Mouse (Mus musculus) brown adipose tissue, adult 24 weeks (tissue): ENCODE data around the gene Cd82. TPM values are rescaled to one million over a fixed set of nuclear protein-coding genes. Genes with fewer than 3 reads are reported as not detected.

ENCODE experiments used
- H3K27ac ChIP-seq: fragments of 200-500 bp; replicated peaks from 2 replicates; pipeline ENCODE4 v1.5.1; 2012; ENCODE audit warnings: low read depth, mild to moderate bottlenecking, low read length
- H3K4me1 ChIP-seq: fragments of 200-500 bp; 2 replicates; pipeline ENCODE4 v1.6.1; 2012; ENCODE audit warnings: low read length, mixed read lengths; ENCODE audit not compliant: control insufficient read depth, insufficient read depth, insufficient read length
- H3K4me3 ChIP-seq: fragments of 200-500 bp; 2 replicates; pipeline ENCODE4 v1.5.1; 2012; ENCODE audit warnings: low read depth, mild to moderate bottlenecking, low read length, moderate library complexity; ENCODE audit not compliant: insufficient read depth
- polyA plus RNA-seq: library from polyadenylated mRNA; stranded (reverse); fragments of >200 nt; gene quantifications from 2 replicates; pipeline ENCODE4 v1.2.4, GENCODE M21; 2012; ENCODE audit not compliant: missing spikeins, insufficient read depth, insufficient read length

Gene Cd82
- polyA plus RNA-seq, 1 experiment, result 13.8 TPM

DNA sequence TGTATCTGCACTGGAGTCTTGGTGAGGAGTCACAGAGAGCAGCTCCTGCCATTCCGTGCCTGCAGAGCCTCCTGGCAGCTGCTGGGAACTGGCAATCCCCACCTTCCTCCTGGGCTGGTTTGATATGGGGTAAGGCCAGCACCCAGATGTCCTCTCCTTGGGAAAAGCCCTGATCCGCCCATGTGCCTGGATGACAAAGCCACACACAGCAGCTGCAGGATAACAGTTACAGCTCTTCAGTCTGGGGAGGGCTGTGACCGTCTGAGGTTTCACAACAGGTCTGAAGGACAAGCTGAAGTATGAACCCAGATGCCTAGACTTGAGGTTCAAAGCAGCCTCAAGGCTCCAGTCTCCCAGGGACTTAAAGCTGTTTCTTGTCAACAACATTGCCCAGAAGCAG, 6.8 kb downstream of the Cd82 start:
- H3K4me3 ChIP-seq, result no peak overlapping the region
- no peak overlapping the region for H3K27ac ChIP-seq
- no peaks in the 10 kb centered on the region; the same call in 1 of the 2 replicates for H3K4me1 ChIP-seq

- H3K4me3 ChIP-seq, result no peak overlapping the region
- H3K4me1 ChIP-seq, result no peaks in the 10 kb centered on the region; the same call in 1 of the 2 replicates
- H3K27ac ChIP-seq, result no peak overlapping the region
Measured at GRCm38 (mm10) chr2:93454817-93455591, 7.9 kb downstream of the Cd82 start.

GRCm38 (mm10) chr2:93454334-93454733, 8.6 kb downstream of the Cd82 start:
- H3K27ac ChIP-seq, result no peak overlapping the region
- H3K4me1 ChIP-seq, result no peaks in the 10 kb centered on the region; the same call in 1 of the 2 replicates
- no peak overlapping the region for H3K4me3 ChIP-seq

DNA sequence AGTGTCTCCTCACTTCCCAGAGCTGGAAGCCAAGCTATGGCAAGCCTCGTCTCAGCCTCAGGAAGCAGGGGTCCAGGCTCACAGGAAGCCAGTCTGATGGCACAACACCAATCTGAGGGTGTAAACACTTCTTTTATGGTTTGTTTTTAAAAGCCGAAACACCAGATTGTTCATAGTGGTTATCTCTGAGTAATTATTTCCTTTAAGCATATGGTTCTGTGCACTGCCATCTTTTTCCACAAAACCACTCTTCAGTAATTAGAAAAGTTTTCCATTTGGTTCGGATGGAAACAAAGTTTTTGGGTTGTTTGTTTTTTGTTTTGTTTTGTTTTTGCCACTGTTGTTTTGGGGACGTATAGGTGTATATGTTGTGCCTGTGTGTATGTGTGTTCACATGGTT, 9.9 kb downstream of the Cd82 start:
- Histone ChIP-seq H3K4me3 (no peak overlapping the region), H3K27ac (no peak overlapping the region), H3K4me1 (no peaks in the 10 kb centered on the region; the same call in 1 of the 2 replicates)

DNA sequence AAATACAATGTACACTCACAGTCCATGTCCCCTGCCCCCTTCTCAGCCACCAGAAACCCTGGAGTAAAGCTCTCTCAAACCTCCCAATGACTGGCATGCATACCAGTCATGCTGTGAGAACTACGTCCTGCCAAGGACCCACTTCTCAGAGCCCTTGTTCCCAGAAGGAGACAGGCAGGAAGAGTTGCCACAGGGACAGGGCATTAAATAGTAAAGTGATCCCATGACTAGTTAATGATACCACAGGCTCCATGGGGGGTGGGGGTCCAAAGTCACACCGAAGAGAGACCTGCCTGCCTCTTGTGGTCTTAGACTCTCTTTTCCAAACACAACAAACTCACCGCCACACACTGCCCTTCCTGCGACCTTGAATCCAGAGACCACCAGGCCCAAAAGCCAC, 10.4 kb downstream of the Cd82 start:
- Histone ChIP-seq H3K4me3 (no peak overlapping the region), H3K27ac (no peak overlapping the region), H3K4me1 (no peaks in the 10 kb centered on the region)

DNA sequence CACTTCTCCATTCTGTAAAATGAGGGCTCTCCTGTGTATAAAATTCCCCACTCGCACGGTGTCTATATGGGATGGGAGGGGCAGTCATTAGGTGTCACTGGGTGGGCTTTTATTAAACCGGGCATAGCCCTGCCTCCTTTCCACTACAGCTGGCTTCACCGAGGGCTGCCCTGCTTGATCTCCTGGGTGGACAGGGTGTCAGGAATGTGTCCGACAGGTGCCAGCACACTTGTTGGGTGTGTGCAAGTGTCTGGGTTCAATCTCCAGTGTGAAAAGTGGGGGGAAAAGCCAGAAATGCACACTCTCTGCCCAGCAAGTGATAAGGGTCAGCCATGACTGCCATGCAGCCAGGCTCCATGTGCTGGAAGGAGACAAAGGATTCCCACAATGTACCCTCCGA, 10.9 kb downstream of the Cd82 start:
- H3K27ac ChIP-seq, result no peak overlapping the region
- peaks cover 2% of the 10 kb centered on the region; the same call in 1 of the 2 replicates for H3K4me1 ChIP-seq
- no peak overlapping the region for H3K4me3 ChIP-seq

DNA sequence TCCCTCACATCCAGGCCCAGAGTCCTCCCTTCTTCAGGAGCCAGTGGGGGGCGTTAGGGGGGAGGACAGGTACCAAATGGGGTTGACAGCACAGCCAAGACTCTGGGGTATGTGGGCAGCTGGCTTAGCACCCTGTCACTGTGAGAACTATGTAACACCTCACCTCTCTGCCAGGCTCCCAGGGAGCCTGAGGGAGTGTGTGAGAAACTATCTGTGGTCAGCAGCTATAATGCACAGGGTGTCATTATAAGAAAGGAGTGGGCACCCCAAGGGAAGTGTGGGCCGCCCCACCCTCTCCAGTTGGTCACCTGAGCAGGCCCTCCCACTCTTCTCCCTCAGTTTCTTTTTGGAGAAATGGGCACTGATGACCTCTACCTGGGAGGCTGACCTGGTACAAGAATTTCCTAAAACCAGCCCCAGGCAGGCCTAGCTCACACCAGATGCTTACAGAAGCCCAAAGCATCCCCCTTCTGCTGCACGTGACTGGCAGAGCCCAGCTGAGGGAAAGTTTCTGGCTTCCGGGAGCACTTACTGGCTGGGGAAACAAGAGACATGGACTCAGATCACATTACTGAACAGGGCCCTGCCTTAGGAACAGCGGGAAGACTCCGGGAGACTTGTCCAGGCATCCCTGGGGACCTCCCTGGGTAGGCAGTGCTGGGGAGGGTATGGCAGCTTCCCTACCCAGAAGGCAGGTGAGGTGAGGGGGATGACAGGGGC, 11.6 kb downstream of the Cd82 start:
- Histone ChIP-seq H3K27ac (no peak overlapping the region), H3K4me3 (no peak overlapping the region)

DNA sequence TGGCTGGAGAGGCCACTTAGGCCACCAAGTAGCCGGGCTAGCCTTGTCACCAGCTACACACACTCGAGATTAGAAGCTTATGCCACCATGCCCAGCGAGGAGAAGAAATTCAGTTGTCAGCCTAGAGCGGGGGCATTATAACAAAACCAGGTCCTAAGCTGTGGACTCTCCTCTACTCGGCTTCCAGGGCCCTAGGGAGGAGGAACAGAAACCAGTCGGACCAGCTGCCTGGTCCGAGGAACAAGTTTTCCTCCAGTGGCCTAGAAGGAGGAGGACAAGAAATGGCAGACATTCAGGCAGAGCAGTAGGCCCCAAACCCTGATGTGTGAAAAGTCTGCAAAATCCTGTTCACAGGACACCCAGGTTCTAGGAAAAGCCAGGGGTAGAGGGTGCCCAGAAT, 12.2 kb downstream of the Cd82 start:
- H3K4me1 ChIP-seq, result peaks cover 3% of the 10 kb centered on the region; the same call in 1 of the 2 replicates
- H3K27ac ChIP-seq, result no peak overlapping the region
- no peak overlapping the region for H3K4me3 ChIP-seq

More for the DNA sequence above, 11.6 kb downstream of the Cd82 start:
- H3K4me1 ChIP-seq, result peaks cover 3% of the 10 kb centered on the region; the same call in 1 of the 2 replicates

DNA sequence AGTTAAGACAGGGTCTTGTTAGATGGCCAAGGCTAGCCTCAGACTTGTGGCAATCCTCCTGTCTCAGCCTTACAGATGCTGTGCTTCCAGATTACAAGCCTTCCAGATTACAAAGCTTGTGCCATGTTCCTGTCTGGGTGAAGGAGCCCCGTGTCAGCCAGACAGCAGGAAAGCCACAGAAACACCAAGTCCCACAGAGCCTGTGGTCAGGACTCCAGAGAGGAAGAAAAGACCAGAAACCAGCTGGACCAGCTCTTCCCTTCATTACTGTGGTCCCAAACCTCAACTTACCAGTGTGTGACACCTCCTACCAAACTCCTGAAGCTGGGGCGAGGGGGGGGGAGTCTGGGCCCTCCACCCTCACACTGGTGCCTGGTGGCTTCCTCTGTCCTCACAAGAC, 13.3 kb downstream of the Cd82 start:
- Histone ChIP-seq H3K4me3 (no peak overlapping the region), H3K4me1 (peaks cover 12% of the 10 kb centered on the region; the same call in 1 of the 2 replicates)

DNA sequence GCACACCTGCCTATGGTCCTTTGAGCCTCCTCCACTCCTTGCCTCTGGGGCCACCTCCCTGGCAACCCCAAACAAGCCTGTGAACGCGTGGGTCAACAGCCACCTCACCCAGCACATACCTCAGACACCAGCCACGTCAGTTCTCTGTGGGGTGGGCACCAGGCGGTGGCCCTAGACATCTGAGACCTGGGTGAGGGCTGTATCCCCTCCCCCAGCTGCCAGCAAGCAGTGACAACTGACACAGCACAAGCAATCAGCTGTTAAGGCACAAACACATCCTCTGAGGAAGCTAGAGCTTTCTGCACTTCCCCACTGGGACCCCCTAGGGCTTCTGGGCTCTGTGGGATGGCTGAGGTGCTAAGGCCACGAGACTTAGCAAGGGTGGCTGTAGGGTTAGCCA, 14.2 kb downstream of the Cd82 start:
- Histone ChIP-seq H3K4me1 (peaks cover 12% of the 10 kb centered on the region; the same call in 1 of the 2 replicates), H3K4me3 (no peak overlapping the region), H3K27ac (no peak overlapping the region)

More for the DNA sequence above, 13.3 kb downstream of the Cd82 start:
- no peak overlapping the region for H3K27ac ChIP-seq

- Histone ChIP-seq H3K27ac (no peak overlapping the region), H3K4me1 (peaks cover 12% of the 10 kb centered on the region; the same call in 1 of the 2 replicates), H3K4me3 (no peak overlapping the region)
Measured at GRCm38 (mm10) chr2:93447500-93448249, 15.3 kb downstream of the Cd82 start.

DNA sequence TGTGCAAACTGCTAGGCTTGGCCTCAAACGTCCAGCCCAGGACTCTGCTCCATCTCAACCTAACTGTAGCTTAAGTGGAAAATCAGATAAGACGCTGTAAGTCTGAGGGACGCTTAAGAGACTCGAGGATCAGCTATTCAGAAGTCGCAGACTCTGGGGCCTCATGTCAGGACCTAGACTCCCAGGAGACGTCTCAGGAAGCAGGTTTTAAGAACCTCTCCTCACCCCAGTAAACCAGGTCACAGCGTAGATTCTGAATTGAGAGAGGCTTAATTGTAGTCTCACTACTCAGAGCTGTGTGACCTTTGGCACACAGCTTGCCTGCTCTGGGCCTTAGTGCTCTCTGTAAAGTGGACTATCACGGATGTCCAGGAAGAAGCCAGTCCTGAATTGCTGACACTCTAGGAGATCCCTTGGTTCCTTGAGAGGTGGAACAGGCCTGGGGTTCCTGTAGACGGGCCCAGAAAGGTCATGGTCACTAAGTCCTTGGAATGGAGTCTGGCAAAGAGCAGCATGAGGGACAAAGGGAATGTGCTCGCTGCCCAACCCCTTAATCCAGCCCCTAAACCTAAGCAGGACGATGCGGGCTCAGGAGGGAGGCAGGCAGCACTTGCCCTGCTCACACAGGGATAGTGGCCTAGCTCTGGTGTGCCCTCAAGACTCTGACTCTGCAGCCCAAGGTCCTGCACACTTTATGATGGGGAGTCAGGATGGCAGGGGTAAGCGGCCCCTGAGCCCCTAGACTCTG, 16.2 kb downstream of the Cd82 start:
- Histone ChIP-seq H3K4me1 (peaks cover 12% of the 10 kb centered on the region; the same call in 1 of the 2 replicates), H3K27ac (no peak overlapping the region), H3K4me3 (no peak overlapping the region)

DNA sequence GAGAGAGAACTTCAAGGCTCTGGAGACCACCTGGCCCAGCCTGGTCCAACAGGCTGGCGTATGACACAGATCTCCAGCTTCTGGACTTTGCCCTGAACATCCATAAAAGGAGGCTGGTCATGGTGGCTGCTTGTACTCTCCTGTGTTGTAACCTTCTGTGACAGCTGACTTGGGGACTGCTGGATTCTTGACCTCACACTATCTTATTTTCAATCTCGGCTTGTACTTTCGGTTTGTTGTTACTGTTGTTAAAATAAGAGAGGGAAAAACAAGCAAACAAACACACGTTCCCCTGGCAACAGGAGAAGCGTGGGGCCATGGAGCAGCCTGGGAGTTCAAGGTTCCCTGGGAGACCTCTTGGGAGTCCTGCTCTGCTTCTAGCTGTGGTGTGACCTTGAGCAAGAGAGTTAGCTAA, 17.7 kb downstream of the Cd82 start:
- no peak overlapping the region for H3K4me3 ChIP-seq
- peaks cover 12% of the 10 kb centered on the region; the same call in 1 of the 2 replicates for H3K4me1 ChIP-seq
- no peak overlapping the region for H3K27ac ChIP-seq

DNA sequence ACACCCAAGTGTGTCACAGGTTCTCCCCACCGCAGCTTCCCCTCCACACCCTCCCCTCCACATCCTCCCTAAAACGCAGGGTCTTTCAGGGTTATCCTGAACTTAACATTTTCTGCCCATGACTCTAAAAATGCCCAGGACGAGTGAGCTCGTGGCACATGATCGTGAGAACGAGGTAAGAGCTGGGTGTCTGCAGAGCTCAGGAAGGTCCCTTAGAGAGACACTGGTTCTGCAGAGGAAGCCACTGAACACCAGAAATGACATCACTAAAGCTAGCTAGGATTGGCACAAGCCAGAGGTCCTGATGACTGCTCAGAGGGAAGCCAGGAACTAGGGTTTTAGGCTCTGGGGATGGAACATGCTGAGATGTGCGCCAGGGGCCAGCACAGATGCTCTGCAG, 18.7 kb downstream of the Cd82 start:
- no peak overlapping the region for H3K27ac ChIP-seq
- no peak overlapping the region for H3K4me3 ChIP-seq
- H3K4me1 ChIP-seq, result peaks cover 12% of the 10 kb centered on the region; the same call in 1 of the 2 replicates
